Mouse (Mus musculus) stomach, embryonic 16.5 days (tissue): ENCODE data around the gene Cenpp. TPM values are rescaled to one million over a fixed set of nuclear protein-coding genes. Genes with fewer than 3 reads are reported as not detected.

ENCODE experiments used
- ATAC-seq: fragments of 200-750 bp; cut with Nextera tagmentation; 2 replicates; pipeline ENCODE4 v1.8.0; 2017; ENCODE audit warnings: moderate number of reproducible peaks, moderate TSS enrichment; ENCODE audit not compliant: insufficient read depth, low FRiP score
- H3K27ac ChIP-seq: fragments of 300-500 bp; sonication (generic); 2 replicates; pipeline ENCODE4 v1.5.1; 2014; ENCODE audit warnings: low read length
- H3K27me3 ChIP-seq: fragments of 300-500 bp; sonication (generic); 2 replicates; pipeline ENCODE4 v1.6.1; 2014; ENCODE audit warnings: low read length, control low read depth, mixed read lengths; ENCODE audit not compliant: control insufficient read depth, insufficient read depth
- H3K36me3 ChIP-seq: fragments of 300-500 bp; sonication (generic); 2 replicates; pipeline ENCODE4 v1.6.1; 2014; ENCODE audit warnings: low read length; ENCODE audit not compliant: control insufficient read depth, insufficient read depth
- H3K4me1 ChIP-seq: fragments of 300-500 bp; sonication (generic); 2 replicates; pipeline ENCODE4 v1.6.1; 2014; ENCODE audit warnings: low read length, control low read depth, mixed read lengths; ENCODE audit not compliant: control insufficient read depth, insufficient read depth
- H3K4me2 ChIP-seq: fragments of 300-500 bp; sonication (generic); 2 replicates; pipeline ENCODE4 v1.6.1; 2014; ENCODE audit warnings: low read depth, low read length, mixed read lengths
- H3K4me3 ChIP-seq: fragments of 300-500 bp; sonication (generic); replicated peaks from 2 replicates; pipeline ENCODE4 v1.5.1; 2014; ENCODE audit warnings: mild to moderate bottlenecking, low read length
- H3K9ac ChIP-seq: fragments of 300-500 bp; sonication (generic); 2 replicates; pipeline ENCODE4 v1.6.1; 2014; ENCODE audit warnings: low read length
- H3K9me3 ChIP-seq: fragments of 300-500 bp; sonication (generic); replicated peaks from 2 replicates; pipeline ENCODE4 v1.6.1; 2016; ENCODE audit warnings: low read length, control low read depth; ENCODE audit not compliant: control insufficient read depth
- WGBS: fragments of 180-500 bp; shearing (Covaris S2); extraction: QIAGEN DNeasy Blood & Tissue Kit; methylation state at CpG from one replicate; pipeline ENCODE4 v1.1.7; 2014; 5-methylcytosine and 5-hydroxymethylcytosine counted together
- polyA plus RNA-seq: library from polyadenylated mRNA; unstranded; fragments of >200 nt; fragmentation: Nextera tagmentation; extraction: Ambion mirVana; gene quantifications from 2 replicates; pipeline ENCODE4 v1.2.1, GENCODE M21; 2015

Gene Cenpp
- polyA plus RNA-seq, 1 experiment from 2014 or later = 23.4 TPM

DNA sequence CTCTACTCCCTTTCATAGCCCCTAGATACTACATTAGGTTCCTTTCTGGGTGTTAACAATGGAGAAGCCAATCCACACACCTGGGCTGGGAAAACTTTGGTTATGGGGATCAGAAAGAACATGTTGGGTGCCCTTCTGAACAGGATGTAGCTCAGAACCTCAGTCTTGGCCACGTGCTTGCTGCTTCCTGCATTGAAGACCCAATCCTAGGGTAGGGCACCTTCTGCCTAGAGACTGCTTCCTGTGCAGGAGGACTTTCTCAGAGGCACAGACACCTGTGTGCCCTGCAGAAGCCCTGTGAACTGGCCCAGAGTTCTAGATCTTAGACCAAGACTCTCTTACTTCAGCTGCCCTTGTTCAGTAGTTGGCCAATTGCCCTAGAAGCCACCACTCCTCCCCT, 216.8 kb downstream of the Cenpp start:
- Histone ChIP-seq H3K9me3 (no peaks in the 10 kb centered on the region), H3K4me3 (no peak overlapping the region), H3K27me3 (no peaks in the 10 kb centered on the region), H3K4me1 (peaks cover 5% of the 10 kb centered on the region; the same call in 1 of the 2 replicates), H3K27ac (no peak overlapping the region), H3K4me2 (no peak overlapping the region), H3K36me3 (0 out of 2 replicates have a peak, but pooled peaks cover 6% of the 10 kb centered on the region), H3K9ac (no peak overlapping the region)
- WGBS = 87% methylated on average over 1 of the region's 1 CpGs
- no peak for ATAC-seq

DNA sequence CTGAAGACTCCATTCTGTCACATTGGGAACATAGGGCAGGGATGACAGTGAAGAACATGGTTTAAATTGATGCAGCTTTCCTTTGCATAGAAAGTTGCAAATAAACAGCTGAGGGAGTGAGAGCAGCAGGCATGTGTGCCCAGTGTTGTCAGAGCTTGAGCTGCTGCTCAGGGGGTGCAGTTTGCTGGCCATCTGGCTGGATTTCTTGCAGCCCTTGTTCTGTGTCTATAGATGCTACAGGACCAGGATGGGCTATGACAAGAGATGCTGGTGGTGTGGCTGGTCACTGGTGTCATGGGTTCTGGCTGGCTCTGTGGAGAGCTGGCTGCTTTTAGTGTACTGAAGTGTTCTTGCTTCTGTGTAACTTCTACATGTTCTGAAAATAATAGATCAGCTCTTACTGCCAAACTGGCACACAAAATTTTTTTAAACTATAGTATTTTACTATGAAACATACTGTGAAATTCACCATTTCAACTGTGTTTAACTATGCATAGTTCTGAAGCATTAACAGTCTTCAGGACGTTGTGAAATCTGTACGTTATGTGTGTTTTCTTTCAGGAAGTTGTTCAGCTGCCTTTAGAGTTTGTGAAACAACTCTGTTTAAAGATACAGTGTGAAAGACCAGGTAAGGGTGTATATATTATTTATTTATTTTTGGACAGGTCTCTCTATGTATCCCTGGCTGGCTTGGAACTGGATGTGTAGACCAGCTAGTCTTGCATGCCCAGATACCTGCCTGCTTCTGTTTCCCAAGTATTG, 219.1 kb downstream of the Cenpp start:
- Histone ChIP-seq H3K4me2 (no peak overlapping the region), H3K27ac (no peak overlapping the region), H3K9me3 (no peaks in the 10 kb centered on the region), H3K9ac (no peak overlapping the region), H3K36me3 (0 out of 2 replicates have a peak, but pooled peaks cover 6% of the 10 kb centered on the region), H3K4me3 (no peak overlapping the region), H3K4me1 (peaks cover 5% of the 10 kb centered on the region; the same call in 1 of the 2 replicates), H3K27me3 (no peaks in the 10 kb centered on the region)
- ATAC-seq = no peak
- 89% methylated on average over 2 of the region's 2 CpGs for WGBS

DNA sequence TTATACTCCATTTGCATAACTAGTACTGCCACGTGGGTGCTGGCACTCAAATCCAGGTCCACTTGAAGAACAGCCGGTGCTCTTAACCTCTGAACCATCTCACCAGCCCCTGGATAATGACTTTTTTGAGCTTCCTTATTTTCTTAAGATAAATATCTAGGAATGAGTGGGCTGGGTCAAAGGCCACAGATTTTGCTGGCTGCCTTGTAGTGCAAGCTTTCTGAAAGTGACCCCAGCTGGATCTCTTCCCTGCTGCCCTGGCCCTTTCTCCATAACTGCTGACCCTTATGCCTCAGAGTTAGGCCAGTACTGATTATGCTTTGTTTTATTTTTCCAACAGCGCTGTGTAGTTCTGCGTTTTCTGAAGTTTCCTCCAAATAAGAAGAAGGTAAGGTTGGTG, 222.1 kb downstream of the Cenpp start:
- no peak for ATAC-seq
- H3K4me1 ChIP-seq = peaks cover 11% of the 10 kb centered on the region; the same call in 1 of the 2 replicates

DNA sequence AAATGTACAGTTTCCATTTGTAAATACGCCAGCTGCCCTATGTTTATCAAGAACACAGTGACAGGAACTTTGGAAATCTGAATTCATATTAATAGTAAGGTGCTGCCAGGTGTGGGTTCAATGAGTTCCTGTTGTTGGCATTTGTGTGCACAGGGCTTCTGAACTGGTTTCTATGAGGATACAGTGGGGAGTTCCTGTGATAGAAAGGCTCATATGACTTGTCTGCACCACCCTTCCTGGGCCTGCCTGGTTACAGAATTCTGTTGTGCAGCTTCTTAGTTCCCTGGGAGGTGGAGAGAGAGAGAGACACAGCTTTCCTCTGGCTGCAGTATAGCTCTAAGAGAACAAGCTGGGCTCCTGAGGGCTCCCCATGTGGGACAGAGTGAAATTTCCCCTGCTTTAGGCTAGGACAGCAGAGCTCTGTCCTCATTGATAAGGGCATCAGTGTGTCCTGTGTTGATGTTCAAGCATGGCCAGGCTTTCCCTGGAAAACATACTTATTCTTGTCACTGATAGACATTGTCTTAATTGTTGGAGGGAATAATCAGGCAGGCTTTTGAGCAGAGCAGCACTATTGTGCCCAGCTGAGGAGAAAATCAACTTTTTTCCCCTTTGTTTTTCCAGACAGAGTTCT, 224.4 kb downstream of the Cenpp start:
- no peaks in the 10 kb centered on the region for H3K27me3 ChIP-seq
- no peaks in the 10 kb centered on the region for H3K9me3 ChIP-seq
- 86% methylated on average over 1 of the region's 1 CpGs for WGBS
- 0 out of 2 replicates have a peak, but pooled peaks cover 2% of the 10 kb centered on the region for H3K36me3 ChIP-seq
- peaks cover 11% of the 10 kb centered on the region; the same call in 1 of the 2 replicates for H3K4me1 ChIP-seq
- no peak for ATAC-seq
- no peak overlapping the region for H3K4me2 ChIP-seq
- no peak overlapping the region for H3K9ac ChIP-seq
- H3K4me3 ChIP-seq = no peak overlapping the region
- no peak overlapping the region for H3K27ac ChIP-seq

More for the DNA sequence above, 222.1 kb downstream of the Cenpp start:
- H3K4me3 ChIP-seq = no peak overlapping the region
- H3K9ac ChIP-seq = no peak overlapping the region
- H3K36me3 ChIP-seq = 0 out of 2 replicates have a peak, but pooled peaks cover 2% of the 10 kb centered on the region
- H3K27ac ChIP-seq = no peak overlapping the region
- no peaks in the 10 kb centered on the region for H3K27me3 ChIP-seq
- no peak overlapping the region for H3K4me2 ChIP-seq
- WGBS = 52% methylated on average over 4 of the region's 4 CpGs
- H3K9me3 ChIP-seq = no peaks in the 10 kb centered on the region

DNA sequence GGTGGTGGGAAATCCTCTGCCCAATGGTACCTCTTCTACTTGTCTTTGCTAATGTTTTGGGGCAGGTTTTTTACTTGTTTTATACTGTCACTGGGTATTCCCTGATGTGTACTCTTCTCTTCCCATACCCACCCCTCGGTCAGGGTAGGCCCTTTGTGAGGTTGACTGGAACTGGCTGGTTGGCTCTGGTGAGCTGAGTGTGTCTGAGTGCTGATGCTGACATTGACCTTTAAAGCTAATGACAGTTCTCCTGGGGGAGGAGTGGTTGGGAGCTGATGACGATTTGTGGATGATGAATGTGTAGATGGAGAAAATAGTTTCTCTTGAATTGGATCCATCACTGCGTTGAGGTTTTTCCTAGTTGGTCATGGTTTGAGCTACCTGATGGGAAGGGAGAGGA, 225.8 kb downstream of the Cenpp start:
- Histone ChIP-seq H3K27ac (no peak overlapping the region), H3K9ac (no peak overlapping the region), H3K4me3 (no peak overlapping the region), H3K4me2 (no peak overlapping the region), H3K4me1 (peaks cover 21% of the 10 kb centered on the region), H3K9me3 (no peaks in the 10 kb centered on the region), H3K36me3 (no peaks in the 10 kb centered on the region), H3K27me3 (no peaks in the 10 kb centered on the region)
- WGBS = 83% methylated on average over 3 of the region's 3 CpGs
- no peak for ATAC-seq

DNA sequence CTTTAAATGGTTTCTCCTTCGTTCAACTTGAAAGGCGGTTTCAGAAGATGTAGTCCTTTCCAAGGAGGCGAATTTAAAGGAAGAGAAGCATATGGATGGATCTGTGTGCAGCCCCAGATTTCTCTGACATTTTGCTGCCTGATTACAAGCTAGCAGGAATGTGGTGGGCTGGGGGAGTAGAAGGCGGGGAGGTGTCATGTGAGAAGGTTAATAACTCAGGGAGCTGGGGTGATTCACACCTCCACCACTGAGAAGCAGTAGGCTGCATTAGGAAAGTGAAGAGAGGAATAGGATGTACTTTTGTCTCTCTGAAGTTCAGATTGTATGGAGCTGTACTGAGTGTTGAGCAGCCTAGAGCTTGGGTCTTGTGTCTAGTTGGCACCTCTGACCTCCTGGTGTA, 230.6 kb downstream of the Cenpp start:
- Histone ChIP-seq H3K4me3 (peak overlapping the region; percentile 93), H3K4me1 (peaks cover 11% of the 10 kb centered on the region), H3K27me3 (no peaks in the 10 kb centered on the region), H3K27ac (peak overlapping the region; percentile 70; the same call in 1 of the 2 replicates), H3K9me3 (no peaks in the 10 kb centered on the region), H3K9ac (peak overlapping the region; percentile 90), H3K36me3 (no peaks in the 10 kb centered on the region), H3K4me2 (peak overlapping the region; percentile 95)
- ATAC-seq = no peak
- 16% methylated on average over 4 of the region's 4 CpGs for WGBS

DNA sequence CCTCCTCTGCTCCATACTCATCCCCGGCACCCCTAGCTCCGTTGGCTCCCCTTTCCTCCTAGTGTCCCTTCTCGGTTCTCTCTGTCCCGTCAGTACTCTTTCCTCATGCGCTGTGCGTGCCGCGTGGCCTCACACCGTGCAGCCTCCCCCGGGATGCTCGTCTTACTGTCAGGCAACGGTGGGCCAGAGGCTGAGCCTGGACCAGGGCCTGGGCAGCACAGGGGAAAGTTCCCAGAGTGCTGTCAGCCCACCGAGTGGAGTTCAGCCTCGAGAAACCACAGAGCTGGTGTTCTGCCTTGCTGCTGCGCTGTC, 231.0 kb downstream of the Cenpp start:
- peak overlapping the region; percentile 93 for H3K4me3 ChIP-seq
- H3K36me3 ChIP-seq = no peaks in the 10 kb centered on the region
- peak overlapping the region; percentile 90 for H3K9ac ChIP-seq
- no peaks in the 10 kb centered on the region for H3K27me3 ChIP-seq
- peaks cover 11% of the 10 kb centered on the region for H3K4me1 ChIP-seq
- ATAC-seq = peak; percentile 29
- H3K9me3 ChIP-seq = no peaks in the 10 kb centered on the region
- H3K27ac ChIP-seq = peak overlapping the region; percentile 70
- 2% methylated on average over 15 of the region's 15 CpGs for WGBS
- peak overlapping the region; percentile 95 for H3K4me2 ChIP-seq

DNA sequence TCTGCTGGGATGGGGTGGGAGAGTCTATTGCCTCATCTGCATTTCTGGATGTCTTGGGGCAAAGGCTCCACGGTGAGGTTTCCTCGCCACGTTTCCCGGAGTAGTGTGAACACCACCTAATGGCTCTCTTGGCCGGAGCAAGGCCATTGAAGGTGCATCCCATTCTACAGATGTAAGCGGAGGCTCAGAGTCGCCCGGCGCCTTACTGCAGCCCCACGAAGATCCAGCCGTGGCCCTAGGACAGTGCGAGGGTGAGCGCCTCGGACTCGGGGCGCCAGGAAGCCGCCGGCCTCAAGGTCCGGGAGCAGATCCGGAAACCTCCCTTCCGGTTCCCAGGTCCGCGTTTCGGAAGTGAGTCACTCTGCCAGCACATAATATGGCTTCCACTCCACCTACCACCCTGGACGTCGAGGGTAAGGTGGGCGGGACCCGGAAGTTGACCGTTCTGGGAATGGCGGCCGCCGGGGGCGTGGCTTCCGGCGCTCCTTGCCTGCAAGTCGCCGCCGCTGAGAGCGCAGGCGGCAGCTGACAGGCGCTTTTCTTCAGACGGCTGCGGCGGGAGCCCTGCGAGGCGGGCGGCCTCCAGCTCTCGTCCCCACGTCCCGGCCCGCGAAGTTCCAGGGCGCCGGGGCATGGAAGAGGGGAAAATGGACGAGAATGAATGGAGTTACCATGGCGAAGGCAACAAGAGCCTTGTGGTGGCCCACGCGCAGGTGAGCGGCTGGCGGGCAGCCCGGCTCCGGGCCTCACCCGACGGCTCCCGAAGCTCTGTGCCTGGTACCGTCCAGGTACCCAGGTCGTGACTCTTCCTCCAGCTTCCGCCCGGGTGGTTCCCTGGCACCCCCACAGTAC, 231.6 kb downstream of the Cenpp start, which contains the start of gene Ippk:
Ippk (plus strand) TSS at position 496 of the 852 bp plus-strand sequence.
- Histone ChIP-seq H3K4me2 (peak within 1 kb of the TSS; percentile 95), H3K9me3 (no peaks in the 10 kb centered on the region), H3K27ac (peak within 1 kb of the TSS; percentile 70), H3K4me3 (peak within 1 kb of the TSS; percentile 93), H3K4me1 (peaks cover 11% of the 10 kb centered on the region), H3K27me3 (no peaks in the 10 kb centered on the region), H3K36me3 (no peaks in the 10 kb centered on the region), H3K9ac (peak within 1 kb of the TSS; percentile 90)
- WGBS = under 1% methylated on average over 69 of the region's 69 CpGs
- ATAC-seq = peak; percentile 99
